Mouse (Mus musculus) heart, adult 9 months (tissue): ENCODE data around the gene Ube2n.

Experiments
- DNase-seq, 2 experiments: peaks; one replicate each; pipeline ENCODE4 v3.0.0; 2022; ENCODE audit warnings: low spot score in 2 of 2

The Ube2n gene

DNA sequence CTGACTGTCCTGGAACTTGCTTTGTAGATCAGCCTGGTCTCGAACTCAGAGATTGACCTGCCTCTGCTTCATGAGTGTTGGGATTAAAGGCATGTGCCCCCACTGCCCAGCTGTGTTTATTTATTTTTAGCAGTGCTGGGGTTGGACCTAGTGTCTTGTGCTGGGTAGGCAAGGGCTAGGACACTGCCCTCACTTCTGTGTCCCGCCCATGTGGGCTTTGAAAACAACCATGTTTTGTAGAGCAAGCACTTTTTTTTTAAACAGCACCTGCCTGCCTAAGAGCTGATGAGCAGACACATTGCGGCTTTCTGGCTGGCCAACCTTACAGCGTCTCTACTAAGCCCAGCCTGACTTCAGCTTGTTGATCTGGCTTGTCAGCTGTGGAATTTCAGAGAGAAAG lies 76.3 kb downstream of the Ube2n start:
- DNase-seq: no peak

GRCm38 (mm10) chr10:95594414-95594813 lies 79.5 kb downstream of the Ube2n start:
- no peak for DNase-seq
